Mouse (Mus musculus) cerebellum, adult 2 months (tissue): ENCODE data around the gene Apol8.

ENCODE experiments used
- CTCF ChIP-seq: fragments of 200-500 bp; IDR thresholded peaks from 2 replicates; pipeline ENCODE4 v1.5.1; 2011; ENCODE audit warnings: low read depth, mild to moderate bottlenecking, control low read depth, low read length, moderate library complexity, borderline replicate concordance; ENCODE audit not compliant: insufficient read depth
- POLR2A ChIP-seq: fragments of 200-500 bp; IDR thresholded peaks from 2 replicates; pipeline ENCODE4 v1.6.1; 2011; ENCODE audit warnings: low read length, control low read depth, borderline replicate concordance; ENCODE audit not compliant: insufficient read depth

GRCm38 (mm10) chr15:77748414-77748813 lies 8.4 kb downstream of the Apol8 start:
- TF ChIP-seq CTCF, result no peak
- TF ChIP-seq POLR2A, result no peak
